Mouse (Mus musculus) embryo, embryonic 9.5 days (tissue): Measurements from ENCODE around the gene Mei1.

Source experiments
- DNase-seq: peaks from one replicate; pipeline ENCODE4 v3.0.0-alpha.2; 2017; ENCODE audit errors: extremely low spot score

Mei1 gene

GRCm38 (mm10) chr15:82151176-82151575, 81.4 kb downstream of the Mei1 start:
- DNase-seq = no peak

- no peak for DNase-seq
Observed at GRCm38 (mm10) chr15:82152022-82152421, 82.2 kb downstream of the Mei1 start.

GRCm38 (mm10) chr15:82152435-82152834, 82.6 kb downstream of the Mei1 start:
- no peak for DNase-seq

- DNase-seq = no peak
Observed at GRCm38 (mm10) chr15:82156298-82156697, 86.5 kb downstream of the Mei1 start.

- no peak for DNase-seq
Observed at GRCm38 (mm10) chr15:82156902-82157301, 87.1 kb downstream of the Mei1 start.

GRCm38 (mm10) chr15:82158243-82159035, 88.6 kb downstream of the Mei1 start:
- no peak for DNase-seq

- no peak for DNase-seq
Observed at GRCm38 (mm10) chr15:82159471-82159870, 89.7 kb downstream of the Mei1 start.

GRCm38 (mm10) chr15:82160731-82161640, 91.2 kb downstream of the Mei1 start:
- no peak for DNase-seq

- no peak for DNase-seq
Observed at GRCm38 (mm10) chr15:82161965-82162600, 92.3 kb downstream of the Mei1 start.

GRCm38 (mm10) chr15:82163356-82164060, 93.7 kb downstream of the Mei1 start:
- no peak for DNase-seq

GRCm38 (mm10) chr15:82164061-82164399, 94.2 kb downstream of the Mei1 start:
- no peak for DNase-seq

GRCm38 (mm10) chr15:82164496-82164895, 94.7 kb downstream of the Mei1 start:
- no peak for DNase-seq

- DNase-seq = peak; percentile 74
Observed at GRCm38 (mm10) chr15:82165332-82166239, 95.8 kb downstream of the Mei1 start.

- DNase-seq = no peak
Observed at GRCm38 (mm10) chr15:82166240-82167100, 96.7 kb downstream of the Mei1 start.

GRCm38 (mm10) chr15:82167201-82168168, 97.7 kb downstream of the Mei1 start:
- DNase-seq = peak; percentile 32

- no peak for DNase-seq
Observed at GRCm38 (mm10) chr15:82169671-82170070, 99.9 kb downstream of the Mei1 start.

GRCm38 (mm10) chr15:82170437-82171377, 100.9 kb downstream of the Mei1 start:
- DNase-seq = no peak
